ENCODE assay signal across 9 mouse cellular contexts in the genomic region with DNA sequence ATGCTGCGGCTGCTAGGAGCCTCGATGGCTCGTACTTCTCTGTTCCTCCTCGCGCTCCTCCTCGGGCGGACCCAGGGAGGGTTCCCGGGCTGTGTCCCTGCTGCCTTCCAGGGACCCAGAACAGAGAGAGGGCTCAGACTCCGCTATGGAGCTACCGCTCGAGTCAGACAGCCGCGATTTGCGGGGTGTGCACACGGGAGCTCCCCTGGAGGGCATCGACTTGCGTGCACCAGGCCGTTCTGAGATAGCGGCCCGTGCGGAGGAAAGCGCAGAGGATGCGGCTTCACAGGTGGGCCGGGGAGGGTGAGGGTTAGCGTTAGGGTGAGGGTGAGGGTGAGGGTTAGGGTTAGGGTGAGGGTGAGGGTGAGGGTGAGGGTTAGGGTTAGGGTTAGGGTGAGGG. TPM values are rescaled to one million over a fixed set of nuclear protein-coding genes. Genes with fewer than 3 reads are reported as not detected.
A peak's percentile ranks its signal among the peaks of the same experiment; 100 is the strongest.
DNase-seq lines count a peak whose midpoint lies in the region; ATAC-seq and TF ChIP-seq lines count a peak whose summit lies in the region.
"Had no signal": no experiment of that assay in that cellular context is flagged by ENCODE, and none has a peak within 500 bp of the region (broad histone marks: within the 10 kb centered on the region; RNA-seq: fewer than 3 reads in every experiment).

No protein-coding gene starts in this region.

- no peak for DNase-seq in left cerebral cortex, adult 2 months (ENCODE audit: extremely low spot score in 1 of 2, low spot score in 2 of 2)
- no peak for DNase-seq in left cerebral cortex, postnatal 36 days (ENCODE audit: low spot score in 2 of 2)
- DNase-seq in forebrain, embryonic 10.5 days (ENCODE audit: extremely low spot score, low spot score), result no peak
- DNase-seq in liver, embryonic 11.5 days (ENCODE audit: low spot score), result no peak
- no peak for DNase-seq in lung, adult 2 months
- DNase-seq in right cerebral cortex, adult 2 months (ENCODE audit: low spot score in 2 of 2), result no peak
- DNase-seq: lung, adult 18-20 months had no signal

- no peak overlapping the region for H3K9ac ChIP-seq in liver, embryonic 11.5 days (ENCODE audit: low read depth, low read length)

- no peak for ATAC-seq in liver, embryonic 11.5 days (replicated peaks; ENCODE audit: low FRiP score)
- ATAC-seq in cerebellum, adult (ENCODE audit: insufficient number of reproducible peaks, low FRiP score, low TSS enrichment), result no peak

- 7% methylated on average over 25 of the region's 25 CpGs for WGBS in forebrain, embryonic 10.5 days
- 11% methylated on average over 25 of the region's 25 CpGs for WGBS in liver, embryonic 11.5 days
- WGBS in small intestine, adult 2 months, result 75% methylated on average over 25 of the region's 25 CpGs
- WGBS in lung, adult 2 months, result 26% methylated on average over 25 of the region's 25 CpGs

- 0 out of 2 replicates have a peak overlapping the region, but pooled peaks have one; percentile 9 for H3K4me3 ChIP-seq in left cerebral cortex, adult 2 months
- H3K4me3 ChIP-seq in forebrain, embryonic 10.5 days, result peak overlapping the region; percentile 46
- peak overlapping the region; percentile 20; the same call in 1 of the 2 replicates for H3K4me3 ChIP-seq in liver, embryonic 11.5 days (ENCODE audit: low read depth, low read length)
- peak overlapping the region; percentile 23 for H3K4me3 ChIP-seq in small intestine, adult 2 months (ENCODE audit: low read depth, low read length)
- H3K4me3 ChIP-seq in lung, adult 2 months (replicated peaks; ENCODE audit: extremely low read depth, low read depth, low read length), result no peak overlapping the region

- H3K4me1 ChIP-seq in forebrain, embryonic 10.5 days, result peaks cover 51% of the 10 kb centered on the region
- peaks cover 17% of the 10 kb centered on the region for H3K4me1 ChIP-seq in liver, embryonic 11.5 days (replicated peaks; ENCODE audit: control insufficient read depth, insufficient read depth, low read length)
- peaks cover 25% of the 10 kb centered on the region; the same call in 1 of the 2 replicates for H3K4me1 ChIP-seq in small intestine, adult 2 months (ENCODE audit: control insufficient read depth, insufficient read depth, insufficient read length, low read length)
- H3K4me1 ChIP-seq in lung, adult 2 months (ENCODE audit: control insufficient read depth, insufficient read depth, low read length), result peaks cover 8% of the 10 kb centered on the region

- H3K36me3 ChIP-seq in forebrain, embryonic 10.5 days (replicated peaks), result no peaks in the 10 kb centered on the region
- no peaks in the 10 kb centered on the region for H3K36me3 ChIP-seq in liver, embryonic 11.5 days (ENCODE audit: control insufficient read depth, insufficient read depth, low read length)
- H3K36me3 ChIP-seq in small intestine, adult 2 months (ENCODE audit: control insufficient read depth, insufficient read depth, low read length), result 0 out of 2 replicates have a peak, but pooled peaks cover 6% of the 10 kb centered on the region

- no peak overlapping the region for H3K27ac ChIP-seq in left cerebral cortex, adult 2 months
- H3K27ac ChIP-seq in forebrain, embryonic 10.5 days, result no peak overlapping the region
- no peak overlapping the region for H3K27ac ChIP-seq in liver, embryonic 11.5 days (ENCODE audit: low read depth, low read length)
- no peak overlapping the region for H3K27ac ChIP-seq in small intestine, adult 2 months (ENCODE audit: insufficient read depth, low read depth, low read length)

- H3K27me3 ChIP-seq in forebrain, embryonic 10.5 days (ENCODE audit: poor library complexity, severe bottlenecking), result peaks cover 38% of the 10 kb centered on the region
- peaks cover 26% of the 10 kb centered on the region for H3K27me3 ChIP-seq in liver, embryonic 11.5 days (replicated peaks; ENCODE audit: control insufficient read depth, insufficient read depth, low read length)
- no peaks in the 10 kb centered on the region for H3K27me3 ChIP-seq in small intestine, adult 2 months (ENCODE audit: control insufficient read depth, insufficient read depth, low read length)

- intact Hi-C loops in left cerebral cortex, adult 2 months (cut with DNase I), result no loop called here
- intact Hi-C loops in left cerebral cortex, postnatal 36 days (cut with DNase I), result loop anchor here (5.0 kb wide), 1 partner anchor 62 kb away; no protein-coding TSS in a partner anchor

- no peak for TF ChIP-seq CTCF in left cerebral cortex, adult 2 months (IDR thresholded peaks at IDR 0.05)
- no peak for TF ChIP-seq CTCF in small intestine, adult 2 months (IDR thresholded peaks at IDR 0.05; ENCODE audit: extremely low read depth, insufficient read length, insufficient replicate concordance, low read depth, low read length)
- TF ChIP-seq CTCF in lung, adult 2 months (IDR thresholded peaks at IDR 0.05; ENCODE audit: insufficient read depth, low read length), result no peak

- no peak for TF ChIP-seq POLR2A in small intestine, adult 2 months (IDR thresholded peaks at IDR 0.05; ENCODE audit: low read depth, low read length)
- TF ChIP-seq POLR2A in lung, adult 2 months (IDR thresholded peaks at IDR 0.05; ENCODE audit: borderline replicate concordance, extremely low read depth, low read depth, low read length), result no peak

- no peaks in the 10 kb centered on the region for H3K9me3 ChIP-seq in forebrain, embryonic 10.5 days
- H3K9me3 ChIP-seq in liver, embryonic 11.5 days (ENCODE audit: control insufficient read depth, low read length), result no peaks in the 10 kb centered on the region

- peak overlapping the region; percentile 46 for H3K4me2 ChIP-seq in liver, embryonic 11.5 days

RNA-seq across cellular contexts. Expression of a gene that starts 8.9 kb away (rescaled TPM):
- not detected for total RNA-seq in left cerebral cortex, adult 2 months (2021)
- total RNA-seq in left cerebral cortex, postnatal 36 days (2021), result not detected
- polyA plus RNA-seq in forebrain, embryonic 10.5 days (2016; fragmentation: Nextera tagmentation; extraction: Ambion mirVana), result 0.72 and 1.1 TPM in 2 replicates
- polyA plus RNA-seq in liver, embryonic 11.5 days (2014; fragmentation: Nextera tagmentation; extraction: Ambion mirVana), result 0.92 and 1.0 TPM in 2 replicates
- polyA plus RNA-seq in small intestine, adult 2 months (2012; rRNA removed), result 3.9 and 6.1 TPM in 2 replicates
- polyA plus RNA-seq in lung, adult 2 months (2012; rRNA removed), result 4.3 and 5.2 TPM in 2 replicates

RNA-seq across cellular contexts. Expression of a gene that starts 21.3 kb away (rescaled TPM):
- 1 to 10 TPM; 1.7 to 2.4 TPM for total RNA-seq in left cerebral cortex, adult 2 months (2021)
- total RNA-seq in left cerebral cortex, postnatal 36 days (2021), result 1 to 10 TPM in 1 of 2 experiments, under 1 TPM in 1; 0.39 to 1.9 TPM
- polyA plus RNA-seq in forebrain, embryonic 10.5 days (2016; fragmentation: Nextera tagmentation; extraction: Ambion mirVana), result 0.72 and 1.1 TPM in 2 replicates
- 0.85 TPM in 1 of 2 replicates, not detected in the other for polyA plus RNA-seq in liver, embryonic 11.5 days (2014; fragmentation: Nextera tagmentation; extraction: Ambion mirVana)
- polyA plus RNA-seq in small intestine, adult 2 months (2012; rRNA removed), result 2.1 and 6.3 TPM in 2 replicates
- polyA plus RNA-seq in lung, adult 2 months (2012; rRNA removed), result 5.4 and 7.3 TPM in 2 replicates

RNA-seq across cellular contexts. Expression of a gene that starts 24.3 kb away (rescaled TPM):
- under 1 TPM in 1 of 2 experiments, not detected in 1; 0.79 TPM for total RNA-seq in left cerebral cortex, adult 2 months (2021)
- total RNA-seq in left cerebral cortex, postnatal 36 days (2021), result not detected
- polyA plus RNA-seq in forebrain, embryonic 10.5 days (2016; fragmentation: Nextera tagmentation; extraction: Ambion mirVana), result 0.10 and 0.41 TPM in 2 replicates
- polyA plus RNA-seq in liver, embryonic 11.5 days (2014; fragmentation: Nextera tagmentation; extraction: Ambion mirVana), result 0.12 and 0.56 TPM in 2 replicates
- 5.2 and 9.1 TPM in 2 replicates for polyA plus RNA-seq in small intestine, adult 2 months (2012; rRNA removed)
- 5.8 and 7.2 TPM in 2 replicates for polyA plus RNA-seq in lung, adult 2 months (2012; rRNA removed)

RNA-seq across cellular contexts. Expression of a gene that starts 42.2 kb away (rescaled TPM):
- 100 to 1,000 TPM; 187 to 193 TPM for total RNA-seq in left cerebral cortex, adult 2 months (2021)
- total RNA-seq in left cerebral cortex, postnatal 36 days (2021), result 100 to 1,000 TPM; 184 to 206 TPM
- polyA plus RNA-seq in forebrain, embryonic 10.5 days (2016; fragmentation: Nextera tagmentation; extraction: Ambion mirVana), result 134 and 135 TPM in 2 replicates
- 130 TPM in 2 replicates for polyA plus RNA-seq in liver, embryonic 11.5 days (2014; fragmentation: Nextera tagmentation; extraction: Ambion mirVana)
- 44.0 and 80.5 TPM in 2 replicates for polyA plus RNA-seq in small intestine, adult 2 months (2012; rRNA removed)
- 54.3 and 63.6 TPM in 2 replicates for polyA plus RNA-seq in lung, adult 2 months (2012; rRNA removed)

RNA-seq across cellular contexts. Expression of a gene that starts 42.5 kb away (rescaled TPM):
- 10 to 100 TPM in 1 of 2 experiments, 1 to 10 TPM in 1; 9.1 to 10.8 TPM for total RNA-seq in left cerebral cortex, adult 2 months (2021)
- 10 to 100 TPM in 1 of 2 experiments, 1 to 10 TPM in 1; 9.9 to 11.1 TPM for total RNA-seq in left cerebral cortex, postnatal 36 days (2021)
- polyA plus RNA-seq in forebrain, embryonic 10.5 days (2016; fragmentation: Nextera tagmentation; extraction: Ambion mirVana), result 12.7 and 14.0 TPM in 2 replicates
- polyA plus RNA-seq in liver, embryonic 11.5 days (2014; fragmentation: Nextera tagmentation; extraction: Ambion mirVana), result 12.1 and 13.0 TPM in 2 replicates
- 5.5 and 7.4 TPM in 2 replicates for polyA plus RNA-seq in small intestine, adult 2 months (2012; rRNA removed)
- polyA plus RNA-seq in lung, adult 2 months (2012; rRNA removed), result 6.1 and 7.4 TPM in 2 replicates
